Mouse (Mus musculus) neural tube, embryonic 10.5 days (tissue): Measurements from ENCODE around the gene Tha1.
A peak's percentile ranks its signal among the peaks of the same experiment; 100 is the strongest.

Experiments used
- DNase-seq: peaks from one replicate; pipeline ENCODE4 v3.0.0-alpha.2; 2017; ENCODE audit warnings: low spot score; ENCODE audit errors: extremely low spot score

Gene Tha1

GRCm38 (mm10) chr11:117826164-117826563, 47.1 kb downstream of the Tha1 start:
- DNase-seq, result no peak

- DNase-seq, result peak; percentile 81
Measured at GRCm38 (mm10) chr11:117825333-117826101, 47.8 kb downstream of the Tha1 start, which contains the start of the genes Afmid and Tk1. Gene Afmid (plus strand): TSS chr11:117825924. Gene Tk1 (minus strand): TSS chr11:117826092.

- DNase-seq, result peak; percentile 82
Measured at GRCm38 (mm10) chr11:117824060-117824969, 49.0 kb downstream of the Tha1 start.

- no peak for DNase-seq
Measured at GRCm38 (mm10) chr11:117823411-117823810, 49.9 kb downstream of the Tha1 start.

GRCm38 (mm10) chr11:117822728-117823241, 50.5 kb downstream of the Tha1 start:
- no peak for DNase-seq

GRCm38 (mm10) chr11:117821868-117822267, 51.4 kb downstream of the Tha1 start:
- no peak for DNase-seq

GRCm38 (mm10) chr11:117820173-117820572, 53.1 kb downstream of the Tha1 start:
- DNase-seq, result no peak

GRCm38 (mm10) chr11:117819095-117819494, 54.2 kb downstream of the Tha1 start:
- DNase-seq, result no peak
